Mouse (Mus musculus) embryonic facial prominence, embryonic 14.5 days (tissue): ENCODE results near the gene Snph. TPM values are rescaled to one million over a fixed set of nuclear protein-coding genes. Genes with fewer than 3 reads are reported as not detected.

ENCODE experiments used
- ATAC-seq: fragments of 200-750 bp; cut with Nextera tagmentation; 2 replicates; pipeline ENCODE4 v1.8.0; 2017; ENCODE audit warnings: low read depth, moderate number of reproducible peaks, moderate TSS enrichment
- DNase-seq: peaks from one replicate; pipeline ENCODE4 v3.0.0-alpha.2; 2015; ENCODE audit warnings: low spot score
- H3K27ac ChIP-seq: fragments of 300-500 bp; sonication (generic); replicated peaks from 2 replicates; pipeline ENCODE4 v1.5.1; 2014; ENCODE audit warnings: low read depth, mild to moderate bottlenecking, low read length, moderate library complexity
- H3K27me3 ChIP-seq: fragments of 300-500 bp; sonication (generic); replicated peaks from 2 replicates; pipeline ENCODE4 v1.6.1; 2014; ENCODE audit warnings: low read length; ENCODE audit not compliant: control insufficient read depth, insufficient read depth
- H3K36me3 ChIP-seq: fragments of 300-500 bp; sonication (generic); 2 replicates; pipeline ENCODE4 v1.6.1; 2014; ENCODE audit warnings: low read length, mixed read lengths; ENCODE audit not compliant: control insufficient read depth, insufficient read depth
- H3K4me1 ChIP-seq: fragments of 300-500 bp; sonication (generic); 2 replicates; pipeline ENCODE4 v1.6.1; 2014; ENCODE audit warnings: antibody characterized with exemption, low read length; ENCODE audit not compliant: control insufficient read depth, insufficient read depth
- H3K4me2 ChIP-seq: fragments of 300-500 bp; sonication (generic); 2 replicates; pipeline ENCODE4 v1.6.1; 2014; ENCODE audit warnings: low read depth, mild to moderate bottlenecking, low read length, moderate library complexity, mixed read lengths
- H3K4me3 ChIP-seq: fragments of 300-500 bp; sonication (generic); 2 replicates; pipeline ENCODE4 v1.5.1; 2014; ENCODE audit warnings: low read depth, mild to moderate bottlenecking, low read length
- H3K9ac ChIP-seq: fragments of 300-500 bp; sonication (generic); 2 replicates; pipeline ENCODE4 v1.6.1; 2014; ENCODE audit warnings: low read depth, mild to moderate bottlenecking, low read length, moderate library complexity, mixed read lengths
- H3K9me3 ChIP-seq: fragments of 300-500 bp; sonication (generic); 2 replicates; pipeline ENCODE4 v1.6.1; 2016; ENCODE audit warnings: low read length; ENCODE audit not compliant: control insufficient read depth
- WGBS: fragments of 180-500 bp; shearing (Covaris S2); extraction: QIAGEN DNeasy Blood & Tissue Kit; methylation state at CpG from one replicate; pipeline ENCODE4 v1.1.7; 2014; 5-methylcytosine and 5-hydroxymethylcytosine counted together
- polyA plus RNA-seq: library from polyadenylated mRNA; unstranded; fragments of >200 nt; fragmentation: Nextera tagmentation; extraction: Ambion mirVana; gene quantifications from 2 replicates; pipeline ENCODE4 v1.2.1, GENCODE M21; 2014

The Snph gene
- 1.9 and 2.5 TPM in 2 replicates for polyA plus RNA-seq

DNA sequence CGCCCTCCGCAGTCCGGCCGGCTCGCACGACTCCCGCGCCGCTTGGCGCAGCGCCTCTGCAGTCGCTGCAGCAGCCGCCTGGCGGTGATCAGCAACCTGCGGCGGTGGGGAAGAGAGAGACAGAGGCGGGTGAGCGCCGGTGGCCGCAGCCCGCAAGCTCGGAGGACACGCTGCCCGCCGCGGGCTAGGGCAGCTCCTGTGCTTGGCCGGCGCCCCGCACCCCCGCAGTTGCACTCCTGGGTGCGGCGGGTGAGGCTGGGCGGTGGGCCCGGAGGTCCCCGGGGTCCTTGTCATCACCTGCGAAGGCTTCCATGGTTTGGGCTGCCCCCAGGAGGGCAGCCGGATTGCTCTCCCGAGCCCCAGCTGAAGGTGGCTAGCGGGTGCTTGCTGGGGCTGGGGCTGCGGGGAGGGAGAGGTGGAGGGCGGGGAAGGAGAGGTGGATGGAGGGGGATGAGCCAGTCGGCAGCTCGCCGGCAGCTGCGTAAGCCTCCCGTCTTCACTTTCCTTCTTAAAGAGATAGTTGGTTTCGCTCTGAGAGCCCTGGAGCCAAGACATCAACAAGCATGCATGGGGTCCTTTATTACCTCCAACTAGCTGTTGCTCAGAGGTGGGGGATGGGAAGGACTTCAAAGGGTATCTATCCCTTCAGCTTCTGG, at the start of gene Snph:
Snph (minus strand) TSS at position 435 of the 656 bp plus-strand sequence.
- WGBS, result 0% methylated on average over 24 of the region's 47 CpGs
- Histone ChIP-seq H3K4me3 (peak within 1 kb of the TSS; percentile 63), H3K9ac (peak within 1 kb of the TSS; percentile 68), H3K27me3 (peaks cover 40% of the 10 kb centered on the region), H3K9me3 (no peaks in the 10 kb centered on the region), H3K27ac (no peak within 1 kb of the TSS), H3K4me2 (peak within 1 kb of the TSS; percentile 98), H3K4me1 (0 out of 2 replicates have a peak, but pooled peaks cover 3% of the 10 kb centered on the region), H3K36me3 (no peaks in the 10 kb centered on the region)
- DNase-seq (peak; percentile 64), ATAC-seq (peak; percentile 83)

- 54% methylated on average over 2 of the region's 2 CpGs for WGBS
- no peak for ATAC-seq
- Histone ChIP-seq H3K9ac (no peak overlapping the region), H3K9me3 (no peaks in the 10 kb centered on the region), H3K4me3 (no peak overlapping the region), H3K27ac (no peak overlapping the region), H3K27me3 (no peaks in the 10 kb centered on the region), H3K4me2 (no peak overlapping the region), H3K36me3 (no peaks in the 10 kb centered on the region), H3K4me1 (no peaks in the 10 kb centered on the region)
- DNase-seq, result peak; percentile 12
Measured at GRCm38 (mm10) chr2:151676234-151676633, 43.8 kb upstream of the Snph start.

DNA sequence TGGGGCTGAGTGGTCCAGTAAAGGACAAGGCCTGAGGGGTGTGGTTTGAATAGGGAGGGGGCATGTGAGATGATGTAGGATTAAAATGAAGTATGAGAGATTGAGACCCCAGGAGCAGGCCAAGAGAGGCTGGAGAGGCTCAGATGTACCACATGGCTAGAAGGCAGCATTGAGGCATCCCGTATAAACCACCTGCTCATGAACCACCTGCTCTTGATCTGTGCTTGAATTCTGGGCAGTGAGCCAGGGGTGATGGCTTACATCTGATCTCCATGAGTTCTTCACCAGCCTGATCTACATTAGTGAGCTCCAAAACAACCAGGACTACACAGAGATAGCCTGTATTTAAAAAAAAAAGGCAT, 38.6 kb upstream of the Snph start:
- WGBS, result 20% methylated on average over 1 of the region's 1 CpGs
- no peaks in the 10 kb centered on the region for H3K4me1 ChIP-seq
- peak; percentile 8 for DNase-seq
- 0 out of 2 replicates have a peak, but pooled peaks cover 12% of the 10 kb centered on the region for H3K27me3 ChIP-seq
- no peak overlapping the region for H3K4me3 ChIP-seq
- H3K36me3 ChIP-seq, result no peaks in the 10 kb centered on the region
- no peak overlapping the region for H3K4me2 ChIP-seq
- peak; percentile 44; the same call in 1 of the 2 replicates for ATAC-seq
- no peak overlapping the region for H3K27ac ChIP-seq
- no peaks in the 10 kb centered on the region for H3K9me3 ChIP-seq
- H3K9ac ChIP-seq, result no peak overlapping the region

DNA sequence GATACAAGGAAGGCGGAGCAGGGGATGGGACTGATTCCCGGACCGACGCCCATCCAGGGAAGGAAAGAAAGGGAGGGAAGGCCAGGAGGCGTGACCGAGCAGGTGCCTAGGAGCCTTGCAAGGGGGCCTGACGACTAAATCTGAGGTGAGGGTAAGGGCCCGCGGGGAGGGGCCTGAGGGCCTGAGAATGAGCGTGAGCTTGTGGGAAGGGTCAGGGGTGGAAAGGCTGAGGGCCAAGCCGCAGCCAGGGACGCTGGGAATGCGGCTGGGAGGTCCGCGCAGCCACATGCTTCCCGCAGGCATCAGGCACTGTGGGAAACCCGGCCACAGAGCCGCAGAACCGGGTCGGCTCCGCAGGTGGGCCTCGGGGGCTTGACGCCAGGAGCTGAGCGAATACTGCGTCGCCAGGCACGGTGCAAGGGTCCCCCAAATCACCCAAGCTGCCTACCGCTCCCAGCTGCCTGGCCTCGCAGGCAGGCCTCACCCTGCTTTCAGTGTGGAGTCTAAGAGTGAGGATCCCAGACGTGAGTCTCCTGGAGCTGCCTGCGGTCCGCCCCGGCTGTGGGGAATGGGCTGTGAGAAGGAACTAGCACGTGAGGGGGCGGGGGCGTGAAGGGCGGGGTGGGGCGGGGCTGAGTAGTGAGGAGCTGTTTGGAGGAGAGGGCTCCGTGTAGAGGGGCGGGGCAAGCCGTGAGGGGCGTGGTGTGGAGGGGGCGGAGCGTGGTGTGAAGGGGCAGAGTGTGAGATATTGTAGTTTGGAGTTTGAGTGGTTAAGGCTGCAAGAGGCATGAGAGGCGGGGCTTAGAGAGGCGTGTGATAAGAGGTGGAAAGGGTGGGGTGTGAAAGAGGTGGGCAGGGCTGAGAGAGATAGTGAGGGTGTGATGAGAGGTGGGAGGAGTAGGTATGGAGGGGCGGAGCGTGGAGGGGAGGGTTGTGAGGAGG, 37.9 kb upstream of the Snph start:
- 34% methylated on average over 43 of the region's 48 CpGs for WGBS
- no peak overlapping the region for H3K4me2 ChIP-seq
- H3K4me3 ChIP-seq, result no peak overlapping the region
- no peaks in the 10 kb centered on the region for H3K4me1 ChIP-seq
- no peaks in the 10 kb centered on the region for H3K9me3 ChIP-seq
- H3K36me3 ChIP-seq, result no peaks in the 10 kb centered on the region
- ATAC-seq (peak; percentile 22; the same call in 1 of the 2 replicates), DNase-seq (no peak)
- H3K9ac ChIP-seq, result no peak overlapping the region
- 0 out of 2 replicates have a peak, but pooled peaks cover 12% of the 10 kb centered on the region for H3K27me3 ChIP-seq
- no peak overlapping the region for H3K27ac ChIP-seq

DNA sequence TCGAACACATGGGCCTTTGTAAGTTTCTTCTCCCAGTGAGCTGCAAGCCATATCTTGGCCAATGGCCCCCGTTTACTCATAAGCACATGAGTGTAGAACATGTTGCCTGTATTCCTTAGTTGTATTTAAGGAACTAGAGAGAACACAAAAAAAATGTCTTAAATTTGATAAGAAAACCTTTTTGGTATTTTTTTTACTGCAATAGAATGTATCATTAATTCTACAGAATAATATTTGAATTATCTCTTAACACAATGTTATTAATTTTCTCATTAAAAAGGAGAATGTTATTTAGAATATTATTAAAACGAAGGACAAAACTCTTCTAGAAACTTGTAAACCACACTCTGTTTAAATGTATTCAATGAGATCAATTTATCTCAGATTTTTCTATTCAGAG, 36.0 kb upstream of the Snph start, which contains the start of gene Rad21l:
Rad21l (minus strand) TSS at position 101 of the 400 bp plus-strand sequence.
- H3K27ac ChIP-seq, result no peak within 1 kb of the TSS
- WGBS, result 67% methylated on average over 3 of the region's 3 CpGs
- H3K9me3 ChIP-seq, result no peaks in the 10 kb centered on the region

GRCm38 (mm10) chr2:151652053-151652452, 19.7 kb upstream of the Snph start:
- Histone ChIP-seq H3K4me3 (no peak overlapping the region), H3K27me3 (no peaks in the 10 kb centered on the region), H3K9ac (no peak overlapping the region), H3K4me2 (no peak overlapping the region), H3K36me3 (no peaks in the 10 kb centered on the region), H3K9me3 (no peaks in the 10 kb centered on the region), H3K4me1 (no peaks in the 10 kb centered on the region), H3K27ac (no peak overlapping the region)
- no peak for DNase-seq
- ATAC-seq, result no peak
- 68% methylated on average over 1 of the region's 1 CpGs for WGBS

More for the DNA sequence above, 36.0 kb upstream of the Snph start, which contains the start of gene Rad21l:
- no peaks in the 10 kb centered on the region for H3K4me1 ChIP-seq
- 0 out of 2 replicates have a peak, but pooled peaks cover 12% of the 10 kb centered on the region for H3K27me3 ChIP-seq
- ATAC-seq (no peak), DNase-seq (no peak)
- no peak within 1 kb of the TSS for H3K9ac ChIP-seq
- no peak within 1 kb of the TSS for H3K4me3 ChIP-seq
- H3K36me3 ChIP-seq, result no peaks in the 10 kb centered on the region
- H3K4me2 ChIP-seq, result no peak within 1 kb of the TSS

GRCm38 (mm10) chr2:151636015-151636402, 3.6 kb upstream of the Snph start:
- no peak overlapping the region for H3K9ac ChIP-seq
- H3K27me3 ChIP-seq, result peaks cover 30% of the 10 kb centered on the region
- no peak for DNase-seq
- no peak for ATAC-seq
- 0 out of 2 replicates have a peak, but pooled peaks cover 3% of the 10 kb centered on the region for H3K4me1 ChIP-seq
- H3K9me3 ChIP-seq, result no peaks in the 10 kb centered on the region
- no peak overlapping the region for H3K4me3 ChIP-seq
- WGBS, result 61% methylated on average over 2 of the region's 2 CpGs
- no peak overlapping the region for H3K4me2 ChIP-seq
- no peaks in the 10 kb centered on the region for H3K36me3 ChIP-seq
- H3K27ac ChIP-seq, result no peak overlapping the region

DNA sequence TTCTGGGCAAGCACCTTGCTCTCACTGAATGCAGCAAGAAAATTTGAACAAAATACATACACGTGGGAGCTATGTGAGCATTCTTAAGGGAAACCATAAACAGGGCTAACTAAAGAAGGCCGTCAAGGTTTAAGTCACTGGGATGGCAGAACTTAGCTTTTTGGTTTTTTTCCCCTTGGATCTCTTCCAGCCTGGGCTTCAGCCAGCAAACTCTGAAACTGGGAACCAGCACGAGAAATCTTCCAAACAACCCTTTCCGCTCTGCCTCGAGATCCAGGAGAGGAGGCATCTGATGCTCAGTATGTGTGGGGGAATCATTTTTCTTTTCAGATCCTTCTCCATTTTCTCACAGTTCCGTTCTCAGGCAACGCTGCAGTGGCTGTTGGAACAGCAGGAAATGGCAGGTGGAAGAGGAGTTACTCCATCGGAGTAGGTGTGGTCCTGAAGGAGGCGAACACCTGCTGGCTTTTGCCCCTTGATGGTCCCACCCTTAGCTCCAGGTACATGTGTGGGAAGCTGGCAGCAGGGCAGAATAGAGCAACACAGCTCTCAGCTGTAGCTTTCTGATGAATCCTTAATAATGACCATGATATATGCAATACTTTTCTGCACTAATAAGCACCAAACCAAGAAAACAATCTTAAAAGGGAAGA, 3.1 kb upstream of the Snph start:
- Histone ChIP-seq H3K4me1 (0 out of 2 replicates have a peak, but pooled peaks cover 3% of the 10 kb centered on the region), H3K9ac (no peak overlapping the region), H3K4me3 (no peak overlapping the region), H3K4me2 (no peak overlapping the region), H3K27ac (no peak overlapping the region), H3K27me3 (peaks cover 34% of the 10 kb centered on the region), H3K9me3 (no peaks in the 10 kb centered on the region), H3K36me3 (no peaks in the 10 kb centered on the region)
- ATAC-seq (no peak), DNase-seq (no peak)
- WGBS, result 58% methylated on average over 9 of the region's 9 CpGs
